Mouse (Mus musculus) mesoderm, embryonic 11.5 days (tissue): ENCODE results near the gene Npw.
"Not testable (repeated sequence)": the region's sequence is repeated elsewhere in the genome, so short reads cannot be mapped to it uniquely, and the experiment has no call there.

Experiments
- DNase-seq: peaks from one replicate; pipeline ENCODE4 v3.0.0-alpha.2; 2012; ENCODE audit warnings: low read depth, low spot score

Gene Npw

DNA sequence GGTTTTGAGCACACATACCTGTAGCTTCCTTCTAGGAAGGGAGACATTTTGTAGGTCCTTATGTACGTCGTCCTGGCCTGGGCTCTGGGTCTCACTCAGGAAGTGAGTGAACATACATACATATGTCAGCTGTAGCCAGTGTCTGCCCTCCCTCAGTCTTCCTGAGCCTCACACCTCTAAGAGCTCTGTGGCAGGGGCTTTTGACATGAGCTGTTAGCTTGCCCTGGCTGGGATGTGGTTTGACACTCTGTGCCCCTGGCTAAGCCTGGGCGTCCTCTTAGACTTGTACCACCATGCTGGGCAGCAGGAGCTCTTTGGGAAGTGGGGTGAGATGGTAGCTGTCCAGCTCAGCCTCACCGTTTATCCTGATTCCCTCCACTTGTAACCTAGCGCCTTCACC is 13.1 kb upstream of the Npw start:
- DNase-seq = no peak

DNA sequence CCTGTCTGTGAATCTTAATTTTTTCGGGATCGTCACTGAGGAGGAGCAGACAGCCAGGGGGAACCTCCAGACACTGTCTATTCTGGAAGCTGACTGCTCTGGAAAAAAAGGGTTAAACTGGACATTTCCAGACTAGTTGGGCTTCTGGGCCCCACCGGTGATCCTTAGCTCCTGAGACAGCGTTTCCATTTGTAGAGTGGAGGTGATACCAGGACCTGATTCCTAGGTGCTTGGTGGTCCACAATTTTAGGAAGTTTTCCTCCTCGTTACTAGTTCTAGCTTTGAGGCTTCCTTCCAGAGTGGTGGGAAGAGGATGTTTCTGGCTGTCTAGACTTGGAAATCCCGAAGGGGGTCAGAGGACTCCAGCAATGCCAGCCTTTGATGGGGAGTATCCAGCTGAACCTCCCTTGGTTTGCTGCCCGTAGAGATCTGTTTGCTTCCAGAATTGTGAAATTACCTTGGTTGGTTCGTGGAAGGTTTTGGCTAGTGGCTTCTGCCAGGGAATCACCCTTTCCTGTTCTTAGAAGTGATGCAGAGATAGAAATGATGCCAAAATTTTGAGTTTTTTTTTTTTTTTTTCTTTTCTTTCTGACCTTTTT is 12.1 kb upstream of the Npw start:
- no peak for DNase-seq

DNA sequence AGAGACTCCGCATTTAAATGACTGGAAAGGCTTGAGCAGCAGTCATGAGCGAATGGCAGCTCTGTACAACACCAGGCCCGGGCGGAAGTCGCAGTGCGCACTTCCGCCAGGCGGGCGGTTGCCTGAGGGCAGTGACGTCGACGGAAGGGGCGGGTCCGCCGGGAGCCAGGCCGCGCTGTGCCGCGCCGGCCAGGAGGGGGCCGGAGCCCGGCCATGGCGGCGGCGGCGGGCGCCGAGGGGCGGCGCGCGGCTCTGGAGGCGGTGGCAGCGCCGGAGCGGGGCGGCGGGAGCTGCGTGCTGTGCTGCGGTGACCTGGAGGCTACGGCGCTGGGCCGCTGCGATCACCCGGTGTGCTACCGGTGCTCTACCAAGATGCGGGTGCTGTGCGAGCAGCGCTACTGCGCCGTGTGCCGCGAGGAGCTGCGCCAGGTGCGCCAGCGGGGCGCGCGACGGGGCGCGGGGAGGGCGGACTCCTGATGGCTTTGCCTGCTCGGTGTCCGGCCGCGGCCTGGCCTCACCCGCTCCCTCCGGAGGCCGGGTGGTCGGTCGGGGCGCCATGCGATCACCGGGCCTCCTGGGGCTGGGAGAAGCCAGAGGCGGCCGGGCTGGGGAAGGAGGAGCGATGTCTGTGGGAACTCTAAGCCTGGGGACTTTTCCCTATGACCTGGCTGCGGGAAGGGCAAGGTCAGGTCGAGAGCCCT is 11.4 kb upstream of the Npw start, which contains the start of gene Zfp598:
Zfp598 (plus strand) TSS at position 143 of the 701 bp plus-strand sequence.
- peak; percentile 95 for DNase-seq

DNA sequence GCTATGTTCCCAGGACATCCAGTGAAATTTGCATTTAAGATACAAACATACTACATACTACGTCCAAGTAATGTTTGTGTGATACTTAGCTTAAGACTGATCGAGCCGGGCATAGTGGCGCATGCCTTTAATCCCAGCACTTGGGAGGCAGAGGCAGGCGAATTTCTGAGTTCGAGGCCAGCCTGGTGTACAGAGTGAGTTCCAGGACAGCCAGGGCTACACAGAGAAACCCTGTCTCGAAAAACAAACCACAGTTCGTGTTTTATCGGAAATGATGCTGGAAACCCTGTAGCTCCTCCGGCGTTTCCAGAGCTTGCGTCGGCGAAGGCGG is 10.9 kb upstream of the Npw start:
- not testable (repeated sequence) for DNase-seq

DNA sequence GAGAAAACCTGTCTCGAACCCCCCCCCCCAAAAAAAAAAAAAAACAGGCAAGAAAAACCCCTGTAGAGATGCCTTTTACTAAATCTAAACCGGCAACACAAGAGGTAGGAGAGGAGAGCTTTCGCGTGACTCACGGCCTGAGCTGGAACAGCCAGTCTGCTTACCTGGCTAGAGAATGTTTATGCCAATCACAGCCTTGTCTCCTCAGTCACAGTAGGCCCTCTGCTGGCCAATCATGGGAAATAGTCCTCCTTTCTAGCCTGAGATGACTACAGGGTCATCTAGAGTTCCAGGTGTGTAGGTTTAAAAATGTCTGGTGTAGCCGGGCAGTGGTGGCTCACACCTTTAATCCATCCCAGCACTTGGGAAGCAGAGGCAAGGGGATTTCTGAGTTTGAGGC is 9.2 kb upstream of the Npw start:
- DNase-seq = peak; percentile 64

DNA sequence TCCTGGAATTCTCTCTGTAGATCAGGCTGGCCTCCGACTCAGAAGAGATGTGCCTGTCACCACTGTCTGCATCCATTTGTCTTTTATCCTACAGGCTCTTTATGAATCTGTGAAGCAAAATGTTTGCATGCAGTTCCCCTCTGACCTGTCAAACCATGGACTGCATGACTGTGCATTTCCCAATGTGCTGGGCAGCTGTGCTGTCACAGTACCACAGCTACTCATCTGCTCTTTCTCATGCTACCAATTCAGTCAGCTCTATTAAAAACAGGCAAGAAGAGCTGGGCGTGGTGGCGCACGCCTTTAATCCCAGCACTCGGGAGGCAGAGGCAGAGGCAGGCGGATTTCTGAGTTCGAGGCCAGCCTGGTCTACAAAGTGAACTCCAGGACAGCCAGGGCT is 8.8 kb upstream of the Npw start:
- DNase-seq = not testable (repeated sequence)

DNA sequence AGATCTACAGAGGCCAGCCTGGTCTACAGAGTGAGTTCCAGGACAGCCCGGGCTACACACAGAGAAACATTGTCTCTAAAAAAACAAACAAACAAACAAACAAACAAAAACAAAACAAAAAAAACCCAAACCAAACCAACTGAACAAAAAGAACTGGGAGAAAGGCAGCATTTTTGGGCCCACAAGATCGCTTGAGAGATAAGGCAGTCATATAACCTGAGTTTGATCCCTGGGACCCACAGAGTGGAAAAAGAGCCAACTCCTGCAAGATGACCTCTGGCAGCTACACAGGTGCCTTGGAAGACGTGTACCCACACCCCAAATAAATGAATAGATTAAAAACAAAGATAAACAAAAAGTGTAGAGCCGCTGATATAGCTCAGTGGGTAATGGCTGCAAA is 3.3 kb downstream of the Npw start:
- DNase-seq = no peak

DNA sequence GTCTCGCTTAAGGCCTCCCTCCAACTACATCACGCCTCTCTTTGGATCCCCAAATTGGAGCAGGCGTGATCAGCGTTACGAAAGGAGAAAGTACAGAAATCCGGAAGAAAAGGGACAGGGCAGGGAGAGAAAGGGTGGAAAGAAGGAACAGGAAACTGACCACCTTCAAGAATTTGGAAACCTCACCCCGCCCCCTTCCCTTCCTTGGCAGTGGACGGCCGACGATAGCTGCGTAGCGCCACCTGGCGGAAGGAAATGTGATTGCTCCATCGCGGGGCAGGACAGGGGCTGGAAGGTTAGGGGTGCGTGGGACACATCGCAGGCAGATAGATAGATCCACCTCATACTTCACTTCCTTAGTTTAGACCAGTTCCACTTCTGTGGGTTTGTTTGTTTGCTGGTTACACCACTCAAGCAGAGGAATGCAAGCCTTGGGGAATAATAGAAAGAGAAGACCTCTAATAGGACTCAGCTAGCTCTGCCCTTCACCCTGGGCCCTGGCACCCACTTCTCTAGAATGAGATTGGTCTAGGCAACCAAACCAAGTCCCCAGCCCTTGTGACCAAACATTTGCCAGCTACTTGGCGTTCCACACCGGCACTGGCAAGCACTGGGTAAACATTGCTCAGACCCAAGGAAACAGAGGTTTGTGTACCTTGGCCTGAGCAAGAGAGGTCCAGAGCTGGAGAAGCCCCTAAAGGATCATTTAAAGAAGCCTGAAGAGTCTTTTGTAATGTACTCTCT is 4.1 kb downstream of the Npw start:
- DNase-seq = peak; percentile 56

DNA sequence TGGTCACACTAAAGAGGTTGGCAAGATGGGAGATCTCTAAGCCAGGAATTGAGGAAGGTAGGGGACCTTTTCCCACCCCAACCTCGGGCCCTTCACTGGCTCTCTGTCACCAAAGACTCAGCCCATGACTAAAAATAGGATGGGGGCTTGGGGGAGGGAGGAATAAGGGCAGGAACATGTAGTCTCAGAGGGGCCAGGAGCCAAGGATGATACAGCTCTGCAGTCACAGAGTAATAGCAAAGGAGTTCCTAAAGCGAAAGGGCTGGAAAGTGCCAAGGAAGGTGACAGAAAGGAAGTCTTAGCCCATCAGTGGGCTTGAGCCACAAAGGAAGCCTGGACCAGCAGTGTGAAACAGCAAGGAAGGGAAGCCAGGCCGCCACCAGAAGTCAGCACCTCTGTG is 6.4 kb downstream of the Npw start:
- DNase-seq = no peak

DNA sequence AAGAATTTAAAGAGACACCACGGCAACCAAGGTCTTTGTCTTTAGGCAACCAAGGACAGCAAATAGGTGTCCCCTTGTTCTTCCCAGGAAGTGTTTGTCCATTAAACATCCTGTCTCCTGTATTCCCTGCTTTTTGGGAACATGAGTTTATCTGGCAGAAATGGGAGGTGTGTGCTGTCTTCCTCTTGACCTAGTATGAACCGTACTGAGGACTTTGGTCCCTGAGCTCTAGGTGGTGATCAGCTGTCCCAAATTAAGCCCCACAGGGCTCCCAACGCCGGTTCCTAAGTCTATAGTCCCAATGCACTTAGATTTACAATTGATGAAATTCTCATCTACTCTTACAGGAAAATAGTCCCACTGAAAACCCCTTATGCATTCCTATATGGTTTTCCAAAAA is 7.5 kb downstream of the Npw start:
- no peak for DNase-seq

DNA sequence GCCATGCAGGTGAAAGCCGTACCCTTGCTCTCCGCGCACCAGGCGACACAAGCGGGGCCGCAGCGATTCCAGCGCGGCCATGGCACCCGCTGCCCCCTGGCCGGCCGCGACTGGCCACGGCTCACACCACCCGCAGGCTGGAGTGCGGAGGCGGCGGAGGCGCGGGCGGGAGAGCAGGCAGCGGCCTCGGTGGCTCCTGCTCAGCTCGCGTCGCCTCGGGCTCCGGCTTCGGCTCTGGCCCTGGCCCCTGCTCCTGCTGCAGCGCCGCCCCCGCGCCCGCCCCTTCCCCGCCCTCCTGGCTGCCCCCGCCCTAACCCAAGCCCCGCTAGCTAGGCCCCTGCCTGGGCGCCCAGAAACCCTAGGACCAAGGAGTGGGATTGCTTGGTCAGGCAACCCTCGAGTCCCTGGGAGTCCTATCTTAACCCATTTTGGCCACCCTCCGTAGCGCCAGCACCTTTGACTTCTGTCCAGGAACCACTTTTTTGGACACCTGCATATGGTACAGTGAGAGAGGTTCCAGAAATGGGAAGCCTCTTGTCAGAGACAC is 8.1 kb downstream of the Npw start, which contains the start of gene Slc9a3r2:
Slc9a3r2 (minus strand) TSS at position 258 of the 547 bp plus-strand sequence.
- peak; percentile 35 for DNase-seq

DNA sequence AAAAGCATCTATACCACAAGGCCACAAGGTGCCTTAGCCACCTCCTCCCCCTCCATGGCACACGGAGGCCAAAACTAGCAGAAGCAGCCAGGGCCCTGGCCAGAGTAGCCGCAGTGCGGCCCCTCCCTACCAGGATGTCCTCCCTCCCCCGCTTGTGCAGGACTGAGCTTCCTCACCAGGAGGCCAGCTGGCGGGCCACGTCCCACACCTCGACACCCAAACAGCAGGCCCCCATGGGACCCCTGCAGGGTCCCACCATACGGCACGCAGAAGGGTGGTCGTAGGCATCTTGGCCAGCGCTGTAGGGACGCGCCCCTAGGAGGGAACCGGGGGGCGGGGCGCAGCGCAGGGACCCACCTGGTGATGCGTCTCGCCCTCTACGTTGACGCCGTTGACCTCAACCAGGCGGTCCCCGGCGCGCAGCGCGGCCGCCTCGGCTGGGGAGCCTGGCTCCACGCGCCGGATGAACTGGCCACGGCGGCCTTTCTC is 8.6 kb downstream of the Npw start:
- DNase-seq = no peak

DNA sequence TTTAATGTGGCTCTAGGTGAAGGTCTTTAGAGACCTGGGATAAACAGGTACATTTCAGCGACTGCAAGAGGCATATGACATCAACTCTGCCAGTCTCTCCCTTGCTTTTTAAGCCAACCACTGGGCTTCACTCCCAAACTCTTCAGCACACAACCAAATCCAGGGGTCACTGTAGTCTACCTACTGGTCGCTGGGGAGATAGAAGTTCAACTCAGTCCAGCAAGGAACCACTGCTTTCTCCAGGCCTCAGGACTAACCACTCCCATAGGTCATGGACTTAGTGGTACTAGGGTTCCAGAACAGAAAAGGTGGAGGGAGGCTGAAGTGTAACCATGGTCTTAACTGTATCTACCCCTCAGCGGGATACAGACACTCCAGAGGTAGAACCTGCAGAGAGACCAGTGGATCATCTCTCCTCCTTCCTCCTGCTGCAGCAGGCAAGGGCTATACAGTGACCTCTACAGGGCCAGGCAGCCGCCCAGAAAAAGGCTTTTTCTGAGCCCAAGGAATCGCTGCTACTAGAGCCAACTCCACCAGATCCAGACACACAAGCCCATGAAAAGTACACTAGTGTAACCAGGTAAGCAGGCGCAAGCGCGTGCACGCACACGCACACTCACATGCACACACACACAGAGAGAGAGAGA is 9.4 kb downstream of the Npw start:
- no peak for DNase-seq

DNA sequence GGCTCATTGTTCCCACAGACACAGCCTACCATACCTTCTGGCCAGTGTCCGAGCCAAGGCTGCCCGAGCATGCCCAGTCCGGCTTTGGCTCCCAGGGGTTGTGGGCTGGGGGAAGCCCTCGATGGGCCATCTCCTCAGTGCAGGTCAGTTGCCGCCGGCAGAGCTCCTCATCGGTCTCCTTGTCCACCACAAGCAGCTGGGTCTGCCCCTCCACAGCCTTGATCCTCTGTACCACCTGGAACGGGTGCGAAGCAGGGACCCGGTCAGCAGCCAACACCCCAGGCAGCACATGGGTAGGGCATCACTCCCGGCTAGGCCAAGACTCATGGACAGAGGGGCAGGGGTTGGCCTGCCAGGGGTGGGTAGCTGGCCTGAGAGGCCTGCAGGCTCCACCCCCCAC is 10.8 kb downstream of the Npw start:
- no peak for DNase-seq

DNA sequence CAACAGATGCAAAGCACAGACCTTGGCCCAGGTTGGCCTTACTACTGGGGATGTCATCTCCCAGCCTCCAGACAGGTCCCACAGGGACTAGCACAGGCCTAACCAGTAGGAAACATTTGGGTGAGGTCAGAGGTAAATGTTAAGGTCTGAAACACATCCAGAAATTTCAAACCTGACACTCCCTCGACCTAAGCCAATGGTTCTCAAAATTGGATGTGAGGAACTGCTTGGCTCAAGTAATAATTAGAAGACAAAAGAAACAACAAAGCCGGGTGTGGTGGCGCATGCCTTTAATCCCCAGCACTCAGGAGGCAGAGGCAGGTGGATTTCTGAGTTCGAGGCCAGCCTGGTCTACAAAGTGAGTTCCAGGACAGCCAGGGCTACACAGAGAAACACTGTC is 11.9 kb downstream of the Npw start:
- no peak for DNase-seq

DNA sequence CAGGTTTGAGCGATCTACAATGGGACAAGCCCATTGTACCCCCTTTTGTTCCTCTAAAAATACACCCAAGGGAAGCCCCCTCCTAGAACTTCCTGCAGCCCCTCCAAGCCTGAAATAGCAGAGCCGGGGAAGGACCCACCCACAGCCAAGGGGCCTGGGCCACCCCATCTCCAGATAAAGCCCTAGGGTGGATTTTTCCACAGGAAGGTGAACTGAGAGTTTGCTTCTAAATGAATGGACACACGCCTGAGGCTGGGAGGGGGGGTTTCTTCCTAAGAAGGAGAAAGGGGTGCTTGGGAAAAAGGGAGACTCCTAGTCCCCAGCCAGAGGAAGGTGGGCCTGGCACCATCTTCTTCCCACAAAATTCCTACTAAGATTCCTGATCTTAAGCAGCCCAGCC is 12.3 kb downstream of the Npw start:
- no peak for DNase-seq

DNA sequence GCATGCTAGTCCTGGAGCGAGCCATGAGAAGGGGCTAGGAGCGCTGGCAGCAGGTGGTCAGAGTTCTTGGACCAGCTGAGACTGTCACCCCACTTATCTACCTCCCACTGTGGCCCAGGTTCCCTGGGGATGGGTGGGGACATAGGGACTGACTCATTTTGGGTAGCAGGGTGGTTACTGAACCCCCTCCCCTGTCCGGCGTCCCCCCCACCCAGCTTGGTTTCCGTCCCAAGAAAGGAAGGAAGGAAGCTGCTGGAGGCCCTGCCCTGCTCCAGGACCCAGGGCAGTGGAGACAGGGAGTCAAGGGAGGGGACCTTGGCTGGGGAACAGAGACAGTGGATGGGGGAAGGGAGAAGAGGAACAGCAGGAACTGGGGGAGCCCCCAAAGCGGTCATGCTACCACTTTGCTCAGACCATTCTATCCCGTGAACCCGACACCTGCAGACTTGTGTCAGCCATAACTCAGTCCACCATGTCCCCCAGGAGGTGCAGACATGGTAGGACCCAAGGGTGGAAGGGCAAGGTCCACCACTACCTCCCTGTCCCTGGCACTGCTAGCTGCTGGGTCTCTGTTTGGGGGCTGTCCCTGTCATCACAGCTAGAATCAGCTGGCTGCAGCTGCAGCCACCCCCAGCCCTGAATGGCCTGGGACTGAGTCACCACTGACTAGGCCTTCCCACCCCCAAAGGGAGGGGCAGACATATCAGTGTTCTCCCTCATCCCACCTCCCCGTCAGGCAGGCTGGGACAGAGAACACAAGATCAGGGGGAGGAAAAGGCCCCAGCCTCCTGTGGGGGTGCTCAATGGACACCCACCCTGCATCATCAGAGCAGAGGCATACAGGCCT is 13.2 kb downstream of the Npw start:
- DNase-seq = no peak

DNA sequence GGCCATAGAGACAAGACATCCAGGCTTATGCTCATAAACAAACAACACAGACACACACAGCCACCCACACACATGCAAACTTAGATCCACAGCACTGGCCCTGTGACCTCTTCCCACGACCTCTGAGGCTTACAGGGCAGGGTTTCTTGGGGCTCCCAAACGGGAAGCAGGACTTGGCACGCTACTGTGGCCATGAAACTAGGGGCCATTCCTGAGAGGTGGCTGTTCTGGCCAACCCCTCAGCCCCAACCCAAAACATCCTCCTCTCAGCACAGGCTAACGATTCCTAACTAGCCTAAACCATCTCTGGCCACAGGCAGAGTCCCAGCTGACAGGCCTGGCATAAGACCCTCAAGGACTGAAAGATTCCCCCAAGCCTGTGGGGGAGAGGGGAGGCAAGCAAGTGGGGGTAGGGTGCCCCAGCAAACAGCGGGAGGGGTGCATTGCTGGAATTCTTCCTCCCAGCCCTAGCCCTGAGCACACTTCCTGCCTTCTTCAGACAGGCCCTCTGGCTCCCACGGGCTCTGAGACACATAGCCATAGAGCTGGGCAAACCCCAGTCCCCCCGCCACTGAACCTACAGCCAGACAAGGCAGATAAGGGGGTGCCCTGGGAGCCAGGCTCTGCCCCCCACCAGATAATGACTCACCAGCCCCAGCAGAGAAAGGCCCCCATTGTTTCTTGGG is 14.1 kb downstream of the Npw start:
- DNase-seq = peak; percentile 34

DNA sequence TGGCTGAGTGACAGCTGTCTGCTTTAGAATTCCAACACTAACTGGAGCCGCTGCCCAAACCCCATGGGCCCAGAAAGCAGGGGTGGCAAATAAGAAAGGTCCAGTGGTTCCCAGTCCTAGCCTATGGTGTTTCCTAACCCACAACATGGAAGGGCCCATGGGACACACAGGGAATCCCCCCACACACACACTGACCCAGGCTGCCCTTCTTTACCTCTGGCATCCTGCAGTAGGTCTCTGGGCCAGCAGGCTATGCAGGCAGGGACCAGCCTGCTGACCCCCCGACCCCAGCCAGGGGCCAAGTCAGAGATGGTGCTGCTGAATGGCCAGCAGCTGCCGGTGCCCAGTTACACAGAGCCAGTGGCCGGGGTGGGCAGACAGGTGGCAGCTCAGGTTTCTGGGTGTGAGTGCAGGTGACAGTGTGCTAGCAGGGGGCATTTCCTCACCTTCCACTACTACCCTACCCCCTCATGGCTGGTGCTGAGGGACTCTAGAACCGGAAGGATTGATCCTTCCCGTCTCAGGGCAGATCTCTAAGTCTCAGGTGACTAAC is 15.4 kb downstream of the Npw start:
- DNase-seq = no peak

DNA sequence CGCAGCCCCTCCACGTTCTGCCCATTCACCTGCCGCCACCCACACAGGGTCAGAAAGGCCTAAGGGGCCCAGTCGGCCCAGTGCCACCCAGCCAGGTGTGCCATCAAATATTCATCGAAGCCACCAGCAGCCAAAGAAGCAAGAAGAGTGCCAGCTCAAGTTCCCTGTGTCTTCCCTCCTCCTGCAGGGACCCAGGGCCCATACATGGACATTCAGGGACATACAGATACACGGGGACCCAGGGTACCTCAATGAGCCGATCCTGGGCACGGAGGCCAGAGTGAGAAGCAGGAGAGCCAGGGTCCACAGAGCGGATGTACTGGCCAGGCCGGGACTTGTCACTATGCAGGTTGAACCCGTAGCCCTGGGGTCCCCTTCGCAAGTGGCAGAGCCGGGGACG is 16.3 kb downstream of the Npw start:
- no peak for DNase-seq
